Mouse (Mus musculus): Measurements from ENCODE around the gene Sumf1. TPM values are rescaled to one million over a fixed set of nuclear protein-coding genes. Genes with fewer than 3 reads are reported as not detected.

Gene Sumf1
- polyA plus RNA-seq, 1 experiment from 2014 or later: 19.4 TPM

- no peak overlapping the region for H3K9ac ChIP-seq
- ATAC-seq (replicated peaks; ENCODE audit: insufficient number of reproducible peaks, insufficient read depth, low FRiP score, low read depth): no peak
- no peaks in the 10 kb centered on the region for H3K9me3 ChIP-seq (replicated peaks)
- 71% methylated on average over 4 of the region's 4 CpGs for WGBS
- H3K27ac ChIP-seq: no peak overlapping the region
- no peak overlapping the region for H3K4me2 ChIP-seq
- no peaks in the 10 kb centered on the region for H3K36me3 ChIP-seq
- H3K4me1 ChIP-seq (replicated peaks): peaks cover 2% of the 10 kb centered on the region
- H3K27me3 ChIP-seq: no peaks in the 10 kb centered on the region
- no peak overlapping the region for H3K4me3 ChIP-seq
These were observed 20.8 kb upstream of the Sumf1 start for GRCm38 (mm10) chr6:108206145-108206544.

GRCm38 (mm10) chr6:108204322-108204721 is 18.9 kb upstream of the Sumf1 start:
- no peaks in the 10 kb centered on the region for H3K36me3 ChIP-seq

GRCm38 (mm10) chr6:108198286-108198685 is 12.9 kb upstream of the Sumf1 start:
- Histone ChIP-seq H3K9ac (no peak overlapping the region), H3K4me3 (no peak overlapping the region), H3K4me1 (replicated peaks) (no peaks in the 10 kb centered on the region), H3K27ac (no peak overlapping the region), H3K36me3 (no peaks in the 10 kb centered on the region), H3K4me2 (no peak overlapping the region), H3K9me3 (replicated peaks) (no peaks in the 10 kb centered on the region), H3K27me3 (no peaks in the 10 kb centered on the region)
- WGBS: 82% methylated on average over 7 of the region's 7 CpGs
- no peak for ATAC-seq (replicated peaks; ENCODE audit: insufficient number of reproducible peaks, insufficient read depth, low FRiP score, low read depth)

More at GRCm38 (mm10) chr6:108204322-108204721, 18.9 kb upstream of the Sumf1 start:
- no peaks in the 10 kb centered on the region for H3K27me3 ChIP-seq
- H3K27ac ChIP-seq: no peak overlapping the region
- no peaks in the 10 kb centered on the region for H3K9me3 ChIP-seq (replicated peaks)
- H3K4me2 ChIP-seq: no peak overlapping the region
- 93% methylated on average over 2 of the region's 2 CpGs for WGBS
- no peak overlapping the region for H3K4me3 ChIP-seq
- no peak for ATAC-seq (replicated peaks; ENCODE audit: insufficient number of reproducible peaks, insufficient read depth, low FRiP score, low read depth)
- no peak overlapping the region for H3K9ac ChIP-seq
- no peaks in the 10 kb centered on the region; the same call in 1 of the 2 replicates for H3K4me1 ChIP-seq (replicated peaks)

GRCm38 (mm10) chr6:108197117-108197516 is 11.7 kb upstream of the Sumf1 start:
- H3K36me3 ChIP-seq: no peaks in the 10 kb centered on the region
- WGBS: 46% methylated on average over 4 of the region's 4 CpGs
- no peaks in the 10 kb centered on the region for H3K27me3 ChIP-seq
- no peak overlapping the region for H3K9ac ChIP-seq
- H3K9me3 ChIP-seq (replicated peaks): no peaks in the 10 kb centered on the region
- no peak overlapping the region for H3K4me3 ChIP-seq
- ATAC-seq (replicated peaks; ENCODE audit: insufficient number of reproducible peaks, insufficient read depth, low FRiP score, low read depth): no peak
- H3K4me2 ChIP-seq: no peak overlapping the region
- H3K4me1 ChIP-seq (replicated peaks): no peaks in the 10 kb centered on the region
- no peak overlapping the region for H3K27ac ChIP-seq

- no peaks in the 10 kb centered on the region for H3K9me3 ChIP-seq (replicated peaks)
- WGBS: 65% methylated on average over 7 of the region's 7 CpGs
- no peak overlapping the region for H3K27ac ChIP-seq
- H3K9ac ChIP-seq: no peak overlapping the region
- H3K27me3 ChIP-seq: no peaks in the 10 kb centered on the region
- no peak overlapping the region for H3K4me2 ChIP-seq
- H3K36me3 ChIP-seq: no peaks in the 10 kb centered on the region
- ATAC-seq (replicated peaks; ENCODE audit: insufficient number of reproducible peaks, insufficient read depth, low FRiP score, low read depth): no peak
- no peaks in the 10 kb centered on the region for H3K4me1 ChIP-seq (replicated peaks)
- no peak overlapping the region for H3K4me3 ChIP-seq
These were observed 11.3 kb upstream of the Sumf1 start for GRCm38 (mm10) chr6:108196665-108197064.

GRCm38 (mm10) chr6:108192632-108193031 is 7.2 kb upstream of the Sumf1 start:
- no peaks in the 10 kb centered on the region for H3K9me3 ChIP-seq (replicated peaks)
- no peak for ATAC-seq (replicated peaks; ENCODE audit: insufficient number of reproducible peaks, insufficient read depth, low FRiP score, low read depth)
- no peak overlapping the region for H3K4me3 ChIP-seq
- WGBS: 67% methylated on average over 4 of the region's 4 CpGs
- H3K4me1 ChIP-seq (replicated peaks): no peaks in the 10 kb centered on the region
- no peak overlapping the region for H3K27ac ChIP-seq
- no peak overlapping the region for H3K4me2 ChIP-seq
- H3K27me3 ChIP-seq: no peaks in the 10 kb centered on the region
- H3K36me3 ChIP-seq: no peaks in the 10 kb centered on the region
- H3K9ac ChIP-seq: no peak overlapping the region

GRCm38 (mm10) chr6:108190690-108191089 is 5.3 kb upstream of the Sumf1 start:
- Histone ChIP-seq H3K9me3 (replicated peaks) (no peaks in the 10 kb centered on the region), H3K4me1 (replicated peaks) (no peaks in the 10 kb centered on the region), H3K27me3 (0 out of 2 replicates have a peak, but pooled peaks cover 2% of the 10 kb centered on the region), H3K27ac (no peak overlapping the region), H3K36me3 (no peaks in the 10 kb centered on the region), H3K4me3 (no peak overlapping the region), H3K9ac (no peak overlapping the region), H3K4me2 (no peak overlapping the region)
- ATAC-seq (replicated peaks; ENCODE audit: insufficient number of reproducible peaks, insufficient read depth, low FRiP score, low read depth): no peak
- WGBS: 80% methylated on average over 1 of the region's 1 CpGs

- Histone ChIP-seq H3K27ac (no peak overlapping the region), H3K36me3 (no peaks in the 10 kb centered on the region), H3K4me3 (peak overlapping the region; percentile 77), H3K9ac (peak overlapping the region; percentile 65; the same call in 1 of the 2 replicates), H3K4me2 (peak overlapping the region; percentile 87), H3K4me1 (replicated peaks) (peaks cover 9% of the 10 kb centered on the region), H3K27me3 (0 out of 2 replicates have a peak, but pooled peaks cover 2% of the 10 kb centered on the region), H3K9me3 (replicated peaks) (no peaks in the 10 kb centered on the region)
- no peak for ATAC-seq (replicated peaks; ENCODE audit: insufficient number of reproducible peaks, insufficient read depth, low FRiP score, low read depth)
- WGBS: 17% methylated on average over 4 of the region's 4 CpGs
These were observed 265 bp upstream of the Sumf1 start for GRCm38 (mm10) chr6:108185685-108186009.

GRCm38 (mm10) chr6:108179087-108179486 is 6.3 kb downstream of the Sumf1 start:
- Histone ChIP-seq H3K4me3 (no peak overlapping the region), H3K27ac (no peak overlapping the region), H3K9ac (no peak overlapping the region), H3K27me3 (no peaks in the 10 kb centered on the region), H3K4me1 (replicated peaks) (no peaks in the 10 kb centered on the region), H3K4me2 (no peak overlapping the region), H3K9me3 (replicated peaks) (no peaks in the 10 kb centered on the region), H3K36me3 (no peaks in the 10 kb centered on the region)
- 85% methylated on average over 2 of the region's 2 CpGs for WGBS
- no peak for ATAC-seq (replicated peaks; ENCODE audit: insufficient number of reproducible peaks, insufficient read depth, low FRiP score, low read depth)

GRCm38 (mm10) chr6:108174181-108174580 is 11.2 kb downstream of the Sumf1 start:
- no peak overlapping the region for H3K27ac ChIP-seq
- no peak overlapping the region for H3K4me2 ChIP-seq
- WGBS: 58% methylated on average over 3 of the region's 3 CpGs
- no peaks in the 10 kb centered on the region for H3K4me1 ChIP-seq (replicated peaks)
- H3K27me3 ChIP-seq: no peaks in the 10 kb centered on the region
- no peak for ATAC-seq (replicated peaks; ENCODE audit: insufficient number of reproducible peaks, insufficient read depth, low FRiP score, low read depth)
- no peaks in the 10 kb centered on the region for H3K9me3 ChIP-seq (replicated peaks)
- peaks cover 12% of the 10 kb centered on the region for H3K36me3 ChIP-seq
- H3K9ac ChIP-seq: no peak overlapping the region
- no peak overlapping the region for H3K4me3 ChIP-seq

- Histone ChIP-seq H3K4me3 (no peak overlapping the region), H3K27me3 (no peaks in the 10 kb centered on the region), H3K4me1 (replicated peaks) (no peaks in the 10 kb centered on the region), H3K27ac (no peak overlapping the region), H3K9ac (no peak overlapping the region), H3K36me3 (peaks cover 12% of the 10 kb centered on the region), H3K4me2 (no peak overlapping the region), H3K9me3 (replicated peaks) (no peaks in the 10 kb centered on the region)
- no peak for ATAC-seq (replicated peaks; ENCODE audit: insufficient number of reproducible peaks, insufficient read depth, low FRiP score, low read depth)
- 97% methylated on average over 1 of the region's 1 CpGs for WGBS
These were observed 13.2 kb downstream of the Sumf1 start for GRCm38 (mm10) chr6:108172219-108172618.

GRCm38 (mm10) chr6:108169466-108169865 is 15.9 kb downstream of the Sumf1 start:
- no peaks in the 10 kb centered on the region for H3K4me1 ChIP-seq (replicated peaks)
- WGBS: 90% methylated on average over 3 of the region's 3 CpGs
- H3K27ac ChIP-seq: no peak overlapping the region
- no peak for ATAC-seq (replicated peaks; ENCODE audit: insufficient number of reproducible peaks, insufficient read depth, low FRiP score, low read depth)
- H3K9me3 ChIP-seq (replicated peaks): no peaks in the 10 kb centered on the region
- H3K36me3 ChIP-seq: peaks cover 12% of the 10 kb centered on the region
- no peak overlapping the region for H3K4me3 ChIP-seq
- no peak overlapping the region for H3K9ac ChIP-seq
- no peak overlapping the region for H3K4me2 ChIP-seq
- H3K27me3 ChIP-seq: no peaks in the 10 kb centered on the region
